Mouse (Mus musculus) neutrophil, adult 83 days (primary cell): ENCODE measurements around the gene Sel1l2. TPM values are rescaled to one million over a fixed set of nuclear protein-coding genes. Genes with fewer than 3 reads are reported as not detected.

Experiments
- total RNA-seq, 2 experiments: library from RNA; stranded (reverse); gene quantifications; one replicate each; pipeline ENCODE4 v1.2.4; 2023

The Sel1l2 gene
- not detected for total RNA-seq

DNA sequence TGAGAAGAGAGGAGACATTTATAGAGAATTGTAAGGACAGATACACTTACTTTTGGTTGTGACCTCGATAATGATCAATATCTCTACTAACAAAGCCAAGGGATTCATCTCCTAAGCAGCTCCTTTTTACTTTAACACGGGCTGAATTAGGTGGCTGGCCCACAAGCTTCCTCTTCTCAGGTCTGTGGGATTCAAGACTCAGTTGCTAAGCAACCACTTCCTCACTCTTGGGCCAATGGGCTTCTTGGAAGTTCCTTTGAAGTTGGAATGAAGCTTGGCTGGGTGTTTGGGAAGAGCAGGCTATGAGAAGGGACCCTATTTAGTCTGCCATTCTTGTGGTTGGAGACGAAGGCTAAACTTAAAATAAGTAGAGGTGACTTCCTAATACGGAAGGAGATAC is at the start of gene Sel1l2:
Gene Sel1l2, minus strand, starts transcription at position 182 of the 400 bp plus-strand sequence.

DNA sequence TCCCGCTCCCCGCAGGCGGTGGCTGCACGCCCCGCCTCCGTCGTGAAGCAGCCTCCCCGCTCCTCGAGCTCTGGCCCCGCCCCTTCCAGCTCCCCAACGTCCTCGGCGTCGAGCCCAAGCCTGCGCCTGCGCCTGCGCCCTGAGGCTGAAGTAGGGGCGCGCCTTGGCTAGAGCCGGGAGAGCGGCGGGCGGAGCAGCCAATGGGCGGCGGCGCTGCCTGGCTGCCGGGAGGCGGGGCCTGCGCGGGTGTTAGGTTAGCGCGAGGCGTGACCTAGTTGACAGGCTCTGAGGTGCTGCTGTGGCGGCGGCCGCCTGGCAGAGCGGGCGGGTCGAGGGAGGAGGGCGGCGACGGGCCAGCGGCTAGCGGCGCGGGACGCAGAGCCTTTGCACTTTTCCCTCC is 5.7 kb upstream of the Sel1l2 start, which contains the start of gene Macrod2:
Gene Macrod2, plus strand, starts transcription at position 131 of the 400 bp plus-strand sequence.

Other genes with a start within 250 kb of the Sel1l2 start
- gene Gm17374, start 237.7 kb downstream of the Sel1l2 start, total RNA-seq: not detected
- 10 to 100 TPM in 1 of 2 experiments, 1 to 10 TPM in 1; 6.8 to 11.6 TPM for gene Esf1, start 219.1 kb downstream of the Sel1l2 start, total RNA-seq
- gene Ndufaf5, start 219.1 kb downstream of the Sel1l2 start, total RNA-seq: 1 to 10 TPM; 3.4 to 4.4 TPM
- gene Macrod2, start 5.6 kb upstream of the Sel1l2 start, total RNA-seq: under 1 TPM; 0.61 to 0.88 TPM